Mouse (Mus musculus) lung, embryonic 15.5 days (tissue): Measurements from ENCODE around the gene Rps27a. TPM values are rescaled to one million over a fixed set of nuclear protein-coding genes. Genes with fewer than 3 reads are reported as not detected.

Experiments used
- ATAC-seq: fragments of 200-750 bp; cut with Nextera tagmentation; 2 replicates; pipeline ENCODE4 v1.8.0; 2017; ENCODE audit warnings: moderate number of reproducible peaks, borderline replicate concordance; ENCODE audit not compliant: low FRiP score, low TSS enrichment; ENCODE audit errors: extremely low read depth
- H3K27ac ChIP-seq: fragments of 300-500 bp; sonication (generic); 2 replicates; pipeline ENCODE4 v1.5.1; 2015; ENCODE audit warnings: moderate library complexity, mild to moderate bottlenecking, inconsistent platforms
- H3K27me3 ChIP-seq: fragments of 300-500 bp; sonication (generic); 2 replicates; pipeline ENCODE4 v1.6.1; 2015; ENCODE audit warnings: inconsistent platforms
- H3K36me3 ChIP-seq: fragments of 300-500 bp; sonication (generic); 2 replicates; pipeline ENCODE4 v1.6.1; 2015; ENCODE audit warnings: inconsistent platforms
- H3K4me1 ChIP-seq: fragments of 300-500 bp; sonication (generic); 2 replicates; pipeline ENCODE4 v1.6.1; 2015; ENCODE audit warnings: inconsistent platforms
- H3K4me2 ChIP-seq: fragments of 300-500 bp; sonication (generic); 2 replicates; pipeline ENCODE4 v1.6.1; 2015; ENCODE audit warnings: inconsistent platforms, mild to moderate bottlenecking, moderate library complexity
- H3K4me3 ChIP-seq: fragments of 300-500 bp; sonication (generic); 2 replicates; pipeline ENCODE4 v1.5.1; 2015; ENCODE audit warnings: mild to moderate bottlenecking, inconsistent platforms
- H3K9ac ChIP-seq: fragments of 300-500 bp; sonication (generic); 2 replicates; pipeline ENCODE4 v1.6.1; 2015; ENCODE audit warnings: inconsistent platforms
- H3K9me3 ChIP-seq: fragments of 300-500 bp; sonication (generic); 2 replicates; pipeline ENCODE4 v1.6.1; 2016; ENCODE audit warnings: inconsistent platforms
- WGBS: fragments of 180-500 bp; shearing (Covaris S2); methylation state at CpG from one replicate; pipeline ENCODE4 v1.1.7; 2015; 5-methylcytosine and 5-hydroxymethylcytosine counted together
- polyA plus RNA-seq: library from polyadenylated mRNA; unstranded; fragments of >200 nt; fragmentation: Nextera tagmentation; extraction: Ambion mirVana; gene quantifications from 2 replicates; pipeline ENCODE4 v1.2.1, GENCODE M21; 2015

The Rps27a gene
- polyA plus RNA-seq, 1 experiment from 2014 or later, result 1,003 TPM

GRCm38 (mm10) chr11:29504899-29505625 is 42.8 kb downstream of the Rps27a start:
- 85% methylated on average over 2 of the region's 2 CpGs for WGBS
- no peak for ATAC-seq
- Histone ChIP-seq H3K4me1 (no peaks in the 10 kb centered on the region), H3K4me3 (no peak overlapping the region), H3K27me3 (no peaks in the 10 kb centered on the region), H3K9ac (no peak overlapping the region), H3K9me3 (no peaks in the 10 kb centered on the region), H3K36me3 (peaks cover 29% of the 10 kb centered on the region), H3K27ac (no peak overlapping the region), H3K4me2 (no peak overlapping the region)

- Histone ChIP-seq H3K9me3 (no peaks in the 10 kb centered on the region), H3K36me3 (peaks cover 33% of the 10 kb centered on the region), H3K4me2 (no peak overlapping the region), H3K4me1 (no peaks in the 10 kb centered on the region), H3K9ac (no peak overlapping the region), H3K27ac (no peak overlapping the region), H3K27me3 (no peaks in the 10 kb centered on the region), H3K4me3 (no peak overlapping the region)
- ATAC-seq, result no peak
- 86% methylated on average over 10 of the region's 10 CpGs for WGBS
Observed at GRCm38 (mm10) chr11:29503948-29504893, 43.7 kb downstream of the Rps27a start.

- peaks cover 22% of the 10 kb centered on the region for H3K36me3 ChIP-seq
- ATAC-seq, result no peak
- no peaks in the 10 kb centered on the region for H3K9me3 ChIP-seq
- no peak overlapping the region for H3K9ac ChIP-seq
- H3K4me1 ChIP-seq, result no peaks in the 10 kb centered on the region
- 75% methylated on average over 3 of the region's 3 CpGs for whole genome bisulfite sequencing
- H3K27me3 ChIP-seq, result no peaks in the 10 kb centered on the region
- H3K4me3 ChIP-seq, result no peak overlapping the region
- no peak overlapping the region for H3K4me2 ChIP-seq
- H3K27ac ChIP-seq, result no peak overlapping the region
Observed at GRCm38 (mm10) chr11:29496962-29497361, 50.9 kb downstream of the Rps27a start.

Other genes starting within 250 kb of the Rps27a start
- 33.7 and 33.8 TPM in 2 replicates for gene Ccdc88a, start 174.5 kb downstream of the Rps27a start, polyA plus RNA-seq
- gene Prorsd1, start 33.1 kb downstream of the Rps27a start, polyA plus RNA-seq, result 28.0 and 29.0 TPM in 2 replicates
- gene Mtif2, start 21.7 kb downstream of the Rps27a start, polyA plus RNA-seq, result 39.9 and 42.4 TPM in 2 replicates
- 0.17 TPM in 1 of 2 replicates, not detected in the other for gene Clhc1, start 159 bp downstream of the Rps27a start, polyA plus RNA-seq
- 52.2 and 52.6 TPM in 2 replicates for gene Rtn4, start 144.8 kb upstream of the Rps27a start, polyA plus RNA-seq